Mouse (Mus musculus): ENCODE data around the gene Tprn.

GRCm38 (mm10) chr2:25292054-25292544, 29.7 kb downstream of the Tprn start:
- TF ChIP-seq CTCF (conservative IDR thresholded peaks at IDR 0.05; ENCODE audit: insufficient read depth, insufficient read length, low read depth, low read length), result no peak
- TF ChIP-seq POLR2A (IDR thresholded peaks at IDR 0.05; ENCODE audit: low read depth, low read length), result no peak
